Mouse (Mus musculus) CD4-positive, CD25-positive, alpha-beta regulatory T cell, adult 2 months (primary cell): ENCODE results near the gene Ube2f.

Experiments used
- DNase-seq: peaks from one replicate; pipeline ENCODE4 v3.0.0-alpha.2; 2012; ENCODE audit warnings: low read depth, low spot score

Ube2f gene

DNA sequence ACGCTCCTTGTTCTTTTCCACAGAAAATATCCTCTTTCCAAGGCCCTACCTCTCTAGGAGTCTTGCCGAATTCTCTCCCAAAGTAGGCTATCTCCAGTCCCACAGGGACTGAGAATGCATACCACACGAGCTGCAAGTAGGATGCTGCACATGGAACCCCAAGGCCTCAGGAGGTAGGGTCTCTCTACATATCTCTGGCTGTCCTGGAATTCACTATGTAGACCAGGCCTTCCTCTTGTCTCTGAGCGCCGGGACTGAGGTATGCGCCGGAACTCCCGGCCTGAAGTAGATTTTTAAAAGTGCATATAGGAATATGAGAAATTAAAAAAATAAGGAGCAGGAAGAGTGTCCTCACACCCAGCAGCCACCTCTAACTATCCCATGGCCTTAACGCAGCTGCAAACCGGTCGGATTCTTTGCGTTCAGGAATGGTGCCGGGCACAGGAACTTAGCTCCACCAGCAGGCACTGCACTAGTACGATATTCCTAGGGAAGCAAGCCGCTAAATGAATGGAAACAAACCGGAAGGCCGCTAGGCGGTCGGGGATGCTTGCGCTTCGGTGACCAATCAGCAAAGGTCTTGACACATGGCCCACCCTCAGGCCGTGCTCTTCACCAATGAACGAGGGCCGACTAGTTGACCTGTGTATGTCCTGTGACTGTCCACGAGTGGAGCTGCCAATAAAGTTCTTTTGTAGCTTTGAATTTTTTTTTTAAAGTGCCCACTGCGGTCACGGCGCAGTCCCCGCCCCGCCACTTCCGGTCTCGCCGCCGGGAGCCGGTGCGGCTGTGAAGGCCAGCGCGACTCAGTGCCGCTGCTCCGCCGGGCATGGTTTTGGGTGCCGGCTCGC is at the start of gene Ube2f:
Gene Ube2f, plus strand, starts transcription at position 741 of the 851 bp plus-strand sequence.
- peak; percentile 93 for DNase-seq

DNA sequence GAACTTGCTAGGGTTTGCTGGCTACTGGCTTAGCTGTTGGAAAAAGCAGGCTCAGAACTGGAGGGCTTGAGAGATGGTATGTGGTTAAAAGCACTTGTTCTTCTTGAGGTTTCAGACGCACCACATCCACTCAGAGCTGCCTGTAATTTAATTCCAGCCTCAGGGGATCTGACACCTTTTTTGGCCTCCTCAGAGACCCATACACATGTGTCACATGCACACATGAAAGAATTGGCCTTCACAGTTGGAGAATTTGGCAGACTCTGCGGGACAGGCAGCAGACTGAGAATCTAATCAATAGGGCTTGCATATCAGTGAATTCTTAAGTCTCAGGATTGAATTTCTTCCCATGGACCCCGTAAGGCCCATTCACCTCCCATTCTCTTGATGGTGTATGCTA is 49.0 kb upstream of the Ube2f start:
- DNase-seq = no peak

GRCm38 (mm10) chr1:91204221-91204765 is 45.8 kb upstream of the Ube2f start:
- no peak for DNase-seq

- DNase-seq = no peak
Measured at GRCm38 (mm10) chr1:91205651-91206050, 44.5 kb upstream of the Ube2f start.

- no peak for DNase-seq
Measured at GRCm38 (mm10) chr1:91206336-91206735, 43.8 kb upstream of the Ube2f start.

DNA sequence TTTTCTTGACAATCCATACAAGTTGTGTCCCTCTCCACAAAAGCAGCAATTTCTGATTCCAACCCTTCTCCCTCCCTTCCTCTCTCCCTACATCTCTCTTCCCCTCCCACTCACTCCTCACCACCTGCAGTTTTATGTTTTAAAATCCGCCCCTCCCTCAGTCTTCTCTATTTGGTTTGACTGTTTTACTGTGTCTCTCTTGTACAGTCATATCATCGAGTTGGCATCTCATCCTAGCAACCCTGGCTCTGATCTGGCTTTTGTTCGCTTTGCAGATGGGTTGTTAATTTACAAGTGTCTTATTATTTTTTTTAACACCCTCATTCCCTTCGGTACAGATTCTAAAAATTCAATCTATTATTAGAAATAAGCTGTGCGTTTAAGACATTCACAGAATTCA is 43.2 kb upstream of the Ube2f start:
- DNase-seq = no peak

GRCm38 (mm10) chr1:91207334-91208074 is 42.6 kb upstream of the Ube2f start:
- no peak for DNase-seq

DNA sequence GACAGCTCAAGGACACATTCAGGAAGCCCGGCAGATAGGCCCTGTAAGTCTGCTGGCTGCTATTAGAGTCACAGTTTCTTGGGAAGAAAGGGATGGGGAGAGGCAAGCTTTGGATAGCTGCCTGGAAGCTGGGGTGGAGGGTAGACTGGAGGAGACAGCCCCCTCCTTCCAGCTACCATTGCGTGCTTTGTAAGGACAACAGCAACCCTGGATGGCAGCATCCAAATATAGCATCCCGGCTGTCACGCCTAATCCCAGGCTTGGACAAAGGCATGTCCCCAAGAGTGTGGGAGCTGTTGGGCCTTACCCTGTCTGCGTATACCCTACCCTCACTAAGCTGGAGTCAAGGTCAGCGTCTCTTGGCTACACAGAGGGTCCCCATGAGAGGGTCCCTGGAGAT is 40.8 kb upstream of the Ube2f start:
- DNase-seq = no peak

GRCm38 (mm10) chr1:91209785-91210184 is 40.3 kb upstream of the Ube2f start:
- DNase-seq = no peak

DNA sequence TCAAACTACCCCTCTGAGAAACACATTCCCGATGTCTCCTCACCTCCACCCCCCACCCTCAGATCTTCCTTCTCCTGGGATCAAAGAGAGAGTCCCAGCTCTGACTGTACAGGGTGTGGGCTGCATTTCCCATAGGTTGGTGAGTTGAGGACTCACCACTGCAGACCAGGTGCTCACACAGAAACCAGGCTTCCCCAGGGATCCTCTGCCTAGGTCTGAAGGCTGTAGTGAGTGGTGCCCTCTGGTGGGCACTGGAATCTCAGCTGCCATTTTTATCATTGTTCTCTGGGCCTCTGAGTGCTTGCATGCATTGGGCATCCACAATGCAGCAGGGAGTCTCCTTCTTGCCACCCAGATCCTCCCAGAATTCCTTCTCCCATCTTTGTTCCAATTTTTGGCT is 39.0 kb upstream of the Ube2f start:
- DNase-seq = peak; percentile 82

- DNase-seq = no peak
Measured at GRCm38 (mm10) chr1:91211591-91212008, 38.5 kb upstream of the Ube2f start.

DNA sequence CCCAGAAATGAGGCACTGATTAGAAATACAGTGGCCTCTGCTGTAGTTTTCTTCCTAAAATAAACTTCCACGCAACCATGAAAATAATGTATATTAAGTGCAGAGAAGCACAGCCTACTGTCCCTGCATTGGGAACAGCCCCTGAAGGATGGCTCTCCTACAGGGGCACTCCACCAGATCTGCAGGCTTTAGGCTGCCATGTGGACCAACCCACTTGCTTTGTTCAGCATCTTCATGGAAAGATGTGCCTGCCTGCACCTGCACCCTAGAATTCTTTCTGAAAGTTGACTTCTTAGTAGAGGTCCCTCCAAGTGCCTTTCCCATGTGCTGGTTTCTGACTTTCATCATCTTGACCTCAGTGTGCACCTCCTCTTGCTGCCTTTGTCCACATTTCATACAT is 34.8 kb upstream of the Ube2f start:
- DNase-seq = no peak

DNA sequence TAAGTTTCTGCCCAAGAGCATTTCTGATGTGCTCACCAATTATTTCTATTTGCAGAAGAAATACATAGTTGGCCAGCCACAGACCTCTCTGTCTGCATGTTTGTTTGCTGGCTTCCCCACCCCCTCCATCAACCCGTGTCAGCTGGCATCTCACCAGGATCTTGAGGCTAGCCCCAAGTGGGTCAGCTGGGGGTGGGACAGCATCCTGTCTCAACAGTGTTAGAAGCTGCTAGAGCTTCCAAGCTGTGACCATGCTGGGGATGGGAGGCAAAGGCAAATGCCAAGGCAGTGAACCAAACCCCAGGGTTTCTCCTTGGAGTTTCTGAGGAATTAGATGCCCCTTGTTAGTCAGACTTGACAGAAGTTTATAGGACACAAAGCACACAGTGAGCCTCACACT is 34.1 kb upstream of the Ube2f start:
- DNase-seq = no peak

- DNase-seq = no peak
Measured at GRCm38 (mm10) chr1:91216504-91217267, 33.4 kb upstream of the Ube2f start.

- no peak for DNase-seq
Measured at GRCm38 (mm10) chr1:91219641-91220321, 30.3 kb upstream of the Ube2f start.

DNA sequence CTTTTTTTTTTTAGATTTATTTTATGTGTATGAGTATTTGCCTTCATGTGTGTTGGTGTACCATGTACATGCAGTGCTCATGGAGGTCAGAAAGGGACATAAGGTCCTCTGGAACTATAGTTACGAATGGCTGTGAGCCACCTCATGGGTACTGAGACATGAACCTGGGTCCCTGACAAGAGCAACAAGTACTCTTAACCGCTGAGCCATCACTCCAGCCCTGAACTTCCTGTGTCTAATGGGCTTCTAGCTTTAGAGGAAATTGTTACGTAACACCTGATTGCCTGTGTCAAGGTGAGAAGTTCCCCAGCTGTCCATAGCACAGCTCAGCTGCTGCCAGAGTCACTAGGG is 29.8 kb upstream of the Ube2f start:
- DNase-seq = peak; percentile 62

- DNase-seq = no peak
Measured at GRCm38 (mm10) chr1:91226562-91226961, 23.5 kb upstream of the Ube2f start.

DNA sequence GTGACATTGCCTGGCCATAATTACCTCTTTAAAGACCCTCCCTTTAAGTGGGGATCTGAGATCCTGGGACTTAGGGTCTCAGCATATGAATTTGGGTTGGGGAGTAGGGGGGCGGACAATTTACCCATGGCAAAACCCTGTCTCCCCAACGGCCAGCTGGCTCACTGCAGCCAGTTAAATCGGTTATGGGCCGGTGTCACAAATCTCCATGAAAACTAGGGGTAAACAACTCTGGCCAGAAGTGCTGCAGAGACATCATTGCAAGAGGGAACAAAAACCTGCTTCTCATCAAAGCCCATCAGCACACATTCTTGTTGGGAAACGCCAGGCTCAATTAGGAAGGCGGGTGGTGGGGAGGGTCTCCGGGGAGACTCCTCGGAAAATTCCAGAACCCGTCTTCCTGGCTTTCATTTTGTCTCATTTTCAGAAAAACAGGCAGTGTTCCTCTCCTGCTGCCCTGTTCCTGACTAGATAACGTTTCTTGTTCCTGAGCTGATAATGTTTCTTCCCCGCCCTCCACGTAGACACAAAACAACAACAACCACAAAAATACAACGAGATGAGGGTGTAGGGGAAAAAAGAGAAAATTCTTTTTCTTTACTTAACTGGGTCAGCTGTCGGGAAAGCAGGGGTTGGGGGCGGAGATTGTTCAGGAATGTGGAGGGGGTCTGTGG is 22.6 kb upstream of the Ube2f start:
- DNase-seq = no peak

- DNase-seq = no peak
Measured at GRCm38 (mm10) chr1:91231142-91231541, 19.0 kb upstream of the Ube2f start.

DNA sequence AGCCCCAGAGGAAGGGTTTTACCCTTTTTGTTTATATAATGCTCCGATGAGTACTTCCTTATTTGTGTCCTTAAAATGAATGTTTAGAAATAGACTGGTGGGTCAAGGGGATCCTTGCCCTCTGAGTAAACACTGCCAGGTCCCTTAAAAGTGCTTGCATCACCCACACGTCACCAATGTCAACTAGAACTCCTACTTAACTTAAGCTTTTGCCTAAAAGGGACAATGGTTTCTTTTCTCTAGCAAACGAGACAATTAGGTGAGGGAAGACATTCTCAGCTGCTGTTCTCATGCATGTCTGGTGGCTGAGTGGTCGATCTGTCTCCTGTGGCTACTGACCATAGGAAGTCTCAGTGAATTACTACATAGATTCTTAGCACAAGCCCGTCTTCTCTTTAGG is 18.2 kb upstream of the Ube2f start:
- no peak for DNase-seq

GRCm38 (mm10) chr1:91235395-91235794 is 14.7 kb upstream of the Ube2f start:
- DNase-seq = no peak
